Mouse (Mus musculus) neutrophil, adult 5-6 weeks (primary cell): ENCODE data around the gene Mrc2. TPM values are rescaled to one million over a fixed set of nuclear protein-coding genes. Genes with fewer than 3 reads are reported as not detected.

Experiments
- ATAC-seq: fragments of 151-379, 151-347 bp; 2 replicates; pipeline ENCODE4 v1.8.0; 2017; ENCODE audit warnings: mild to moderate bottlenecking, moderate TSS enrichment; ENCODE audit not compliant: insufficient number of reproducible peaks, poor library complexity, low FRiP score, severe bottlenecking; ENCODE audit errors: extremely low read depth
- total RNA-seq: library from RNA; stranded (forward); fragments of 200-1000 nt; gene quantifications from 2 replicates; pipeline ENCODE4 v1.2.3, GENCODE M21; 2017

Gene Mrc2
- total RNA-seq, result 0.47 TPM in 1 of 2 replicates, not detected in the other

GRCm38 (mm10) chr11:105292124-105293071, at the start of gene Mrc2:
Mrc2 (plus strand) TSS chr11:105292643.
- ATAC-seq, result no peak

- no peak for ATAC-seq
Measured at GRCm38 (mm10) chr11:105246369-105246768, 46.1 kb upstream of the Mrc2 start.

- no peak for ATAC-seq
Measured at GRCm38 (mm10) chr11:105246785-105247184, 45.7 kb upstream of the Mrc2 start.

- ATAC-seq, result no peak
Measured at GRCm38 (mm10) chr11:105247321-105247720, 45.1 kb upstream of the Mrc2 start.

GRCm38 (mm10) chr11:105259733-105260132, 32.7 kb upstream of the Mrc2 start:
- no peak for ATAC-seq

GRCm38 (mm10) chr11:105261116-105261515, 31.3 kb upstream of the Mrc2 start:
- ATAC-seq, result no peak

GRCm38 (mm10) chr11:105261601-105262351, 30.7 kb upstream of the Mrc2 start:
- no peak for ATAC-seq

GRCm38 (mm10) chr11:105264506-105264905, 27.9 kb upstream of the Mrc2 start:
- no peak for ATAC-seq

- ATAC-seq, result no peak
Measured at GRCm38 (mm10) chr11:105264988-105265387, 27.5 kb upstream of the Mrc2 start.

GRCm38 (mm10) chr11:105270155-105270554, 22.3 kb upstream of the Mrc2 start:
- ATAC-seq, result no peak

- no peak for ATAC-seq
Measured at GRCm38 (mm10) chr11:105280456-105280855, 12.0 kb upstream of the Mrc2 start.

GRCm38 (mm10) chr11:105281291-105281690, 11.2 kb upstream of the Mrc2 start:
- ATAC-seq, result no peak

GRCm38 (mm10) chr11:105281763-105282459, 10.5 kb upstream of the Mrc2 start:
- no peak for ATAC-seq

- ATAC-seq, result no peak
Measured at GRCm38 (mm10) chr11:105282460-105282859, 10.0 kb upstream of the Mrc2 start.

- ATAC-seq, result no peak
Measured at GRCm38 (mm10) chr11:105283016-105283415, 9.4 kb upstream of the Mrc2 start.

- no peak for ATAC-seq
Measured at GRCm38 (mm10) chr11:105285720-105286119, 6.7 kb upstream of the Mrc2 start.

GRCm38 (mm10) chr11:105289403-105289802, 3.0 kb upstream of the Mrc2 start:
- ATAC-seq, result no peak

GRCm38 (mm10) chr11:105291681-105292123, 741 bp upstream of the Mrc2 start:
- ATAC-seq, result no peak

- ATAC-seq, result no peak
Measured at GRCm38 (mm10) chr11:105293101-105293581, 698 bp downstream of the Mrc2 start.
